ENCODE assay signal across 8 mouse cellular contexts in the genomic region with DNA sequence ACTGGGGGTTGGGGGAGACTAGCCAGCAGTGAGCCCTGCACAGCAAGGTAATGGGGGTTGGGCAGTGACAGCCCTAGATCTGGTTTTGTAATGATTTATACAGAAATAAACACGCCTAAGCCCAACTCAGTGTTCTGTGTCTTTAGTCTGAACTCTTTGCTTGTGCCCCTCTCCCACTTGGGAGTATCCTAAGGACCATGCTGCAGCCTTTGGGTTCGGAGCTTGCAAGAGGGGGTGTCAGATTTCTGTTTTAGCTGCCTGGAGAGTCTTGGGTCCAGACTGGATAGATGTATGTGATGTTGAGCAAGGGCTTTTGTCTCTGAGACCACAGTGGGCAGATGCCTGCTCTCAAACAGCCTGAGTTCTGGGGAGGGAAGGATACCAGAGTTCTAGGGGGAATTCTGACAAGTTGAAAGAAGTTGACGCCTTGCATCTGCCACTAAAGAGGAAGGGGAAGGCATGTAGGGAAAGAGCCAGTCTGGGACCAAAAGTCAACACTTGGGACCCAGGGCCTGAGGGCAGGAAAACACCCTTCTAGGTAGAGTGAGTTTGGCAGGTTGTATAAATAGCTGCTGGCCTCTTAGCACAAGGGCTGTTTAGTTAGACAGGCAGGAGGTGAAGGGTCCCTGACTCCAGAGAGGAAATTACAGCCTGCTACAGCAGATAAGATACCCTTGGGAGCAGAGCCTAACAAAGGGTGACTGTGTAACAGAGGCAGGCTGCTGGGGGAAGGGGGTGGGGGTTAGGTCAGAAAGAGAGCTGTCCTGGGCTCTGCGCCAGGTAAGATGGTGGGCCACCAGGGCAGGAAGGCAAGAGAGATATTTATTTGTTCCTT. TPM values are rescaled to one million over a fixed set of nuclear protein-coding genes. Genes with fewer than 3 reads are reported as not detected.
DNase-seq lines count a peak whose midpoint lies in the region; ATAC-seq and TF ChIP-seq lines count a peak whose summit lies in the region.

No protein-coding gene starts in this region.

- WGBS in midbrain, embryonic 14.5 days, result 49% methylated on average over 4 of the region's 4 CpGs

- ATAC-seq in midbrain, embryonic 14.5 days (ENCODE audit: low FRiP score, low TSS enrichment), result no peak
- no peak for ATAC-seq in activated CD4-positive, CD25-positive, alpha-beta regulatory T cell, adult 4 months

- no peak overlapping the region for H3K4me2 ChIP-seq in midbrain, embryonic 14.5 days (ENCODE audit: low read length)

- TF ChIP-seq POLR2A in MEL (IDR thresholded peaks at IDR 0.05; ENCODE audit: control insufficient read depth in 1 of 2, insufficient read depth in 1 of 2, low read depth in 1 of 2, low read length in 2 of 2, poor library complexity in 1 of 2), result no peak

- intact Hi-C loops in heart, postnatal 10 days (cut with DNase I), result no loop called here

- peak; percentile 88 for DNase-seq in MEL (ENCODE audit: low read depth, low spot score)
- DNase-seq in brain, adult 2 months (ENCODE audit: low read depth, low spot score), result peak; percentile 49
- peak; percentile 89 to 91 for DNase-seq in heart, postnatal 10 days
- DNase-seq in kidney, postnatal 36 days, result peak; percentile 83 to 84
- DNase-seq in midbrain, embryonic 14.5 days, result peak; percentile 62
- no peak for DNase-seq in spleen, postnatal 14 days (ENCODE audit: low spot score in 2 of 2)
- no peak for DNase-seq in gastrocnemius, adult 8-10 months (ENCODE audit: low spot score in 2 of 2)

- no peaks in the 10 kb centered on the region for H3K9me3 ChIP-seq in MEL (replicated peaks; ENCODE audit: insufficient read depth, low read length)
- no peaks in the 10 kb centered on the region for H3K9me3 ChIP-seq in midbrain, embryonic 14.5 days (ENCODE audit: control insufficient read depth, low read length)

- peak in 1 of 2 experiments; percentile 63; a peak in 3 of 4 replicates for TF ChIP-seq EP300 in MEL (IDR thresholded peaks at IDR 0.05; ENCODE audit: low read depth in 1 of 2, low read length in 2 of 2)

- H3K9ac ChIP-seq in MEL (ENCODE audit: control insufficient read depth, low read depth, low read length, poor library complexity, severe bottlenecking), result peak overlapping the region; percentile 29; the same call in 1 of the 2 replicates
- no peak overlapping the region; the same call in 1 of the 2 replicates for H3K9ac ChIP-seq in midbrain, embryonic 14.5 days (replicated peaks; ENCODE audit: low read length)

- peaks cover 0 to 11% of the 10 kb centered on the region in 2 experiments; a peak in 2 of 4 replicates for H3K36me3 ChIP-seq in MEL (ENCODE audit: control insufficient read depth in 1 of 2, insufficient read depth in 2 of 2, low read length in 2 of 2)
- H3K36me3 ChIP-seq in midbrain, embryonic 14.5 days (ENCODE audit: control insufficient read depth, insufficient read depth, low read length), result no peaks in the 10 kb centered on the region

- TF ChIP-seq CTCF in MEL (IDR thresholded peaks at IDR 0.05 in 2 of 3, conservative IDR thresholded peaks at IDR 0.05 in 1 of 3; ENCODE audit: control insufficient read depth in 1 of 3, insufficient read depth in 1 of 3, low read depth in 2 of 3, low read length in 3 of 3, poor library complexity in 1 of 3, severe bottlenecking in 1 of 3), result no peak

- H3K27ac ChIP-seq in MEL (ENCODE audit: control insufficient read depth, low read depth, low read length), result peak overlapping the region; percentile 69
- peak overlapping the region; percentile 63 for H3K27ac ChIP-seq in midbrain, embryonic 14.5 days (replicated peaks; ENCODE audit: low read depth, low read length)

- no peaks in the 10 kb centered on the region for H3K27me3 ChIP-seq in MEL (ENCODE audit: control insufficient read depth in 1 of 2, insufficient read depth in 2 of 2, low read length in 2 of 2)
- H3K27me3 ChIP-seq in midbrain, embryonic 14.5 days (ENCODE audit: control insufficient read depth, insufficient read depth, low read length), result no peaks in the 10 kb centered on the region

- no peak overlapping the region for H3K4me3 ChIP-seq in MEL (ENCODE audit: control insufficient read depth in 1 of 2, insufficient read depth in 1 of 2, low read depth in 2 of 2, low read length in 2 of 2)
- H3K4me3 ChIP-seq in midbrain, embryonic 14.5 days (replicated peaks; ENCODE audit: low read depth, low read length), result no peak overlapping the region

- TF ChIP-seq RAD21 in MEL (IDR thresholded peaks at IDR 0.05; ENCODE audit: low read depth, low read length), result no peak

- H3K4me1 ChIP-seq in MEL (ENCODE audit: control insufficient read depth in 1 of 2, insufficient read depth in 2 of 2, low read length in 2 of 2), result peaks cover 2 to 17% of the 10 kb centered on the region in 2 experiments; a peak in 3 of 4 replicates
- peaks cover 21% of the 10 kb centered on the region for H3K4me1 ChIP-seq in midbrain, embryonic 14.5 days (ENCODE audit: control insufficient read depth, insufficient read depth, low read length)

- H3K79me2 ChIP-seq in MEL (ENCODE audit: control insufficient read depth, insufficient read depth, low read length, poor library complexity), result no peaks in the 10 kb centered on the region

TF ChIP-seq in MEL, 35 proteins besides CTCF, POLR2A, EP300 and RAD21 (continues in another document):
- TF ChIP-seq GATA1 (IDR thresholded peaks at IDR 0.05; ENCODE audit: low read depth, low read length) (peak; percentile 72), TAL1 (IDR thresholded peaks at IDR 0.05; ENCODE audit: low read length) (peak; percentile 75), KAT2A (conservative IDR thresholded peaks at IDR 0.05; ENCODE audit: low read depth, low read length) (no peak), ZC3H11A (IDR thresholded peaks at IDR 0.05; ENCODE audit: low read depth, low read length) (no peak), RCOR1 (IDR thresholded peaks at IDR 0.05; ENCODE audit: low read depth, low read length) (no peak), ZNF384 (IDR thresholded peaks at IDR 0.05; ENCODE audit: low read depth, low read length) (no peak), BHLHE40 (IDR thresholded peaks at IDR 0.05; ENCODE audit: borderline replicate concordance, low read depth, low read length) (peak; percentile 55; the same call in 1 of the 2 replicates), ETS1 (IDR thresholded peaks at IDR 0.05; ENCODE audit: low read depth, low read length) (peak; percentile 55), MYB (IDR thresholded peaks at IDR 0.05; ENCODE audit: low read depth, low read length) (no peak), SIN3A (IDR thresholded peaks at IDR 0.05; ENCODE audit: low read length) (peak; percentile 41; the same call in 1 of the 2 replicates), CHD2 (IDR thresholded peaks at IDR 0.05; ENCODE audit: low read length) (no peak), NRF1 (IDR thresholded peaks at IDR 0.05; ENCODE audit: insufficient read depth, low read depth, low read length, poor library complexity, severe bottlenecking) (no peak), MXI1 (IDR thresholded peaks at IDR 0.05; ENCODE audit: low read depth, low read length) (no peak), POLR2AphosphoS5 (IDR thresholded peaks at IDR 0.05; ENCODE audit: borderline replicate concordance, low read depth, low read length) (no peak)

RNA-seq across cellular contexts. Expression of gene Ak1, which starts 0.7 kb away (rescaled TPM):
- 0.12 TPM in 1 of 2 replicates, not detected in the other for total RNA-seq in MEL (2012; rRNA removed)
- polyA plus RNA-seq in MEL (2012; ENCODE audit: insufficient read depth in 1 of 2, insufficient read length in 2 of 2, low read depth in 1 of 2, low replicate concordance in 2 of 2, missing spikeins in 1 of 2), result under 1 TPM in 1 of 2 experiments, not detected in 1; 0.13 TPM
- 100 to 1,000 TPM; 522 to 538 TPM for total RNA-seq in heart, postnatal 10 days (2021)
- 69.2 and 76.2 TPM in 2 replicates for polyA plus RNA-seq in midbrain, embryonic 14.5 days (2014; fragmentation: Nextera tagmentation; extraction: Ambion mirVana)
- polyA plus RNA-seq in activated CD4-positive, CD25-positive, alpha-beta regulatory T cell, adult 4 months (2017; shearing (Covaris generic)), result under 1 TPM; 0.16 to 0.48 TPM
- 1,000 to 10,000 TPM; 1,455 to 1,877 (median 1,746) TPM for total RNA-seq in gastrocnemius, adult 8-10 months (2022)

RNA-seq across cellular contexts. Expression of gene St6galnac6, which starts 21.4 kb away (rescaled TPM):
- total RNA-seq in MEL (2012; rRNA removed), result 9.0 and 12.5 TPM in 2 replicates
- polyA plus RNA-seq in MEL (2012; ENCODE audit: insufficient read depth in 1 of 2, insufficient read length in 2 of 2, low read depth in 1 of 2, low replicate concordance in 2 of 2, missing spikeins in 1 of 2), result 10 to 100 TPM in 1 of 2 experiments, not detected in 1; 26.5 TPM
- 100 to 1,000 TPM in 1 of 2 experiments, 10 to 100 TPM in 1; 87.9 to 103 TPM for total RNA-seq in heart, postnatal 10 days (2021)
- polyA plus RNA-seq in midbrain, embryonic 14.5 days (2014; fragmentation: Nextera tagmentation; extraction: Ambion mirVana), result 7.6 and 10.2 TPM in 2 replicates
- polyA plus RNA-seq in activated CD4-positive, CD25-positive, alpha-beta regulatory T cell, adult 4 months (2017; shearing (Covaris generic)), result 1 to 10 TPM; 2.5 to 3.4 TPM
- total RNA-seq in gastrocnemius, adult 8-10 months (2022), result 10 to 100 TPM; 48.6 to 61.3 (median 54.9) TPM

RNA-seq across cellular contexts. Expression of gene Eng, which starts 25.5 kb away (rescaled TPM):
- 0.33 and 0.73 TPM in 2 replicates for total RNA-seq in MEL (2012; rRNA removed)
- 1 to 10 TPM in 1 of 2 experiments, not detected in 1; 1.0 TPM for polyA plus RNA-seq in MEL (2012; ENCODE audit: insufficient read depth in 1 of 2, insufficient read length in 2 of 2, low read depth in 1 of 2, low replicate concordance in 2 of 2, missing spikeins in 1 of 2)
- 100 to 1,000 TPM; 152 to 166 TPM for total RNA-seq in heart, postnatal 10 days (2021)
- 13.5 and 23.8 TPM in 2 replicates for polyA plus RNA-seq in midbrain, embryonic 14.5 days (2014; fragmentation: Nextera tagmentation; extraction: Ambion mirVana)
- not detected for polyA plus RNA-seq in activated CD4-positive, CD25-positive, alpha-beta regulatory T cell, adult 4 months (2017; shearing (Covaris generic))
- total RNA-seq in gastrocnemius, adult 8-10 months (2022), result 10 to 100 TPM; 17.4 to 26.6 (median 20.5) TPM

RNA-seq across cellular contexts. Expression of gene St6galnac4, which starts 34.0 kb away (rescaled TPM):
- total RNA-seq in MEL (2012; rRNA removed), result 44.3 and 58.3 TPM in 2 replicates
- 100 to 1,000 TPM in 1 of 2 experiments, not detected in 1; 109 TPM for polyA plus RNA-seq in MEL (2012; ENCODE audit: insufficient read depth in 1 of 2, insufficient read length in 2 of 2, low read depth in 1 of 2, low replicate concordance in 2 of 2, missing spikeins in 1 of 2)
- 10 to 100 TPM; 29.3 to 31.8 TPM for total RNA-seq in heart, postnatal 10 days (2021)
- polyA plus RNA-seq in midbrain, embryonic 14.5 days (2014; fragmentation: Nextera tagmentation; extraction: Ambion mirVana), result 20.1 and 24.8 TPM in 2 replicates
- polyA plus RNA-seq in activated CD4-positive, CD25-positive, alpha-beta regulatory T cell, adult 4 months (2017; shearing (Covaris generic)), result 10 to 100 TPM; 30.7 to 39.8 TPM
- 10 to 100 TPM; 11.4 to 15.5 (median 13.8) TPM for total RNA-seq in gastrocnemius, adult 8-10 months (2022)

RNA-seq across cellular contexts. Expression of gene 9430097D07Rik, which starts 45.4 kb away (rescaled TPM):
- 0.12 and 0.13 TPM in 2 replicates for total RNA-seq in MEL (2012; rRNA removed)
- polyA plus RNA-seq in MEL (2012; ENCODE audit: insufficient read depth in 1 of 2, insufficient read length in 2 of 2, low read depth in 1 of 2, low replicate concordance in 2 of 2, missing spikeins in 1 of 2), result under 1 TPM in 1 of 2 experiments, not detected in 1; 0.11 TPM
- total RNA-seq in heart, postnatal 10 days (2021), result not detected
- 0.29 and 1.3 TPM in 2 replicates for polyA plus RNA-seq in midbrain, embryonic 14.5 days (2014; fragmentation: Nextera tagmentation; extraction: Ambion mirVana)
- not detected for polyA plus RNA-seq in activated CD4-positive, CD25-positive, alpha-beta regulatory T cell, adult 4 months (2017; shearing (Covaris generic))
- not detected for total RNA-seq in gastrocnemius, adult 8-10 months (2022)

Comparison
In these comparisons a context has a peak if more than half of its experiments do, and no peak if none do; other contexts are left out.
1. DNase-seq: peak in MEL (single experiment), brain, adult 2 months (single experiment), heart, postnatal 10 days (2 of 2), kidney, postnatal 36 days (2 of 2) and midbrain, embryonic 14.5 days (single experiment); none in spleen, postnatal 14 days (0 of 2) and gastrocnemius, adult 8-10 months (0 of 2).
2. RNA of gene Ak1, which starts 0.7 kb away (total RNA-seq): 1,455 to 1,877 TPM in gastrocnemius, adult 8-10 months and 522 to 538 TPM in heart, postnatal 10 days; 0.12 TPM in MEL; every median in the first group is over 100 times any median in the second.
3. RNA of gene Eng, which starts 25.5 kb away (total RNA-seq): 152 to 166 TPM in heart, postnatal 10 days and 17.4 to 26.6 TPM in gastrocnemius, adult 8-10 months; 0.33 to 0.73 TPM in MEL; every median in the first group is over 10 times any median in the second.